Mouse (Mus musculus): ENCODE results near the gene Pkig. TPM values are rescaled to one million over a fixed set of nuclear protein-coding genes. Genes with fewer than 3 reads are reported as not detected.
"Not testable (repeated sequence)": the region's sequence is repeated elsewhere in the genome, so short reads cannot be mapped to it uniquely, and the experiment has no call there.

Gene Pkig
- total RNA-seq, 4 experiments from 2014 or later, result 67.0 to 98.4 (median 83.6) TPM

DNA sequence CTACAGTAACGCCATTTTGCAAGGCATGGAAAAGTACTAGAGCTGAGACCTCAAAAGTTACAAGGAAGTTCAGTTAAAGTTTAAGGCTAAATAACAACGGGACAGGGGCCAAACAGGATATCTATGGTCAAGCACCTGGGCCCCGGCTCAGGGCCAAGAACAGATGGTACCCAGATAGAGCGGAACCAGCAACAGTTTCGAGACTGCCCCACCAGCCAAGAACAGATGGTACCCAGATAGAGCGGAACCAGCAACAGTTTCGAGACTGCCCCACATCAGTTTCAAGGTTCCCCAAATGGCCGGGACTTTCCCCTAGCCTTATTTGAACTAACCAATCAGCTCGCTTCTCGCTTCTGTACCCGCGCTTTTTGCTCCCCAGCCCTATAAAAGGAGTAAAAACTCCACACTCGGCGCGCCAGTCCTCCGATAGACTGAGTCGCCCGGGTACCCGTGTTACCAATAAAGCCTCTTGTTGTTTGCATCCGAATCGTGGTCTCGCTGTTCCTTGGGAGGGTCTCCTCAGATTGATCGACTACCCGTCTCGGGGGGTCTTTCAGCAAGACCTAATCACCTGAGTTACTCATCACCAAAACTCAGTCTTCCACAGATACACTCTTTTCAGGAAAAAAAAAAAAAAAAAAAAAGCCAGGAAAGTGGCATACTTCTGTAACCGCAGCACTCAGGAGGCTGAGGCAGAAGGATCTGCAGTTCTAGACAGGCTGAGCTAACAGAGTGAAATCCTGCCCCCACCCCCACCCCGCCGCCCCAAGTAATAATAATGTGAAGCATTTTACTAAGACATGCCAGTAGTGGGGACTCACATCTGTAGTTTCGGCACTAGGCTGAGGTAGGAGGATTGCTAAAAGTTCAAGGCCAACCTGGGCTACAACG is 15.3 kb upstream of the Pkig start:
- DNase-seq (ENCODE audit: low spot score in 2 of 2), result no peak

- no peak for DNase-seq (ENCODE audit: low spot score in 2 of 2)
Measured at GRCm38 (mm10) chr2:163643576-163643971, 14.6 kb upstream of the Pkig start.

- no peak for DNase-seq (ENCODE audit: low spot score in 2 of 2)
Measured at GRCm38 (mm10) chr2:163644047-163644446, 14.1 kb upstream of the Pkig start.

- DNase-seq (ENCODE audit: low spot score in 2 of 2), result peak; percentile 95 to 97
Measured at GRCm38 (mm10) chr2:163644575-163645385, 13.4 kb upstream of the Pkig start, which contains the start of gene Serinc3. Gene Serinc3, minus strand, starts transcription at chr2:163645131.

GRCm38 (mm10) chr2:163645700-163646460 is 12.3 kb upstream of the Pkig start:
- no peak for DNase-seq (ENCODE audit: low spot score in 2 of 2)

- no peak for DNase-seq (ENCODE audit: low spot score in 2 of 2)
Measured at GRCm38 (mm10) chr2:163646461-163647080, 11.6 kb upstream of the Pkig start.

DNA sequence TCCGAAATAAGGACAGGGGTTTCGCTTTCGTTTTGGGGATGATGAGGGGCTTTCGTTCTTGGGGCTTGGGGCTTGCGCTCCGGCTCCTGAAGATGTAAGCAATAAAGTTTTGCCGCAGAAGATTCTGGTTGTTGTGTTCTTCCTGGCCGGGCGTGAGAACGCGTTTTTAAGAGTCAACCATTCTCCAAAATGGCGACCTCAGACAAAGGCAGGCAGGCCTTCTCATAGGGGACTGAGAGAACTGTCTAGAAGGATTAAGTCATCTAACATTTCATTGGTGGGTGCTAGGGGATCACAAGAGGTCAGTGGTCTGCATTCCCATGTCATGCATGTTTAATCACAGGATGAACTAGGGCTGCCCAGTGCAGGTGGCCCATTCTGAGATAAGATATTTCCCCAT is 2.5 kb upstream of the Pkig start:
- DNase-seq (ENCODE audit: low spot score in 2 of 2), result not testable (repeated sequence)

GRCm38 (mm10) chr2:163657486-163657885 is 700 bp upstream of the Pkig start:
- DNase-seq (ENCODE audit: low spot score in 2 of 2), result no peak

DNA sequence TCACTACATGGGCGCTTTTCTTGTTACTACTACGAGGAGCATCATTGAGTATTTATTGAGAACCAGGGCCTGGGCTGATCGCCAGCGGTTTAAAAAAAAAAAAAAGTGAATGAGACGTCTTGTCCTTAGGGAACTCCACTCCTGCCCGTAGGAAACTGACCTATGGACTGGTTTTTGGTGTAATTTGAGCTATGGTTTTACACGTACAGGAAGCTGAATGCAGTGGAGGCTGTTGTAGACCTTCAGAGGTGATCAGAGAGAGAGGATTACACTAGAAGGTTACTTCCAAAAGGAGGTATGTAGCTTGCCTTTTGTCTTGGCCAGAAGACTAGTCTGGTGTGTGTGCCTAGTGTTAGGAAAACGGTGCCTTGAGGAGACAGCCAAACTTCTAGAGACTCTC is 755 bp downstream of the Pkig start:
- DNase-seq (ENCODE audit: low spot score in 2 of 2), result no peak

GRCm38 (mm10) chr2:163659431-163659830 is 1.2 kb downstream of the Pkig start:
- no peak for DNase-seq (ENCODE audit: low spot score in 2 of 2)

- DNase-seq (ENCODE audit: low spot score in 2 of 2), result no peak
Measured at GRCm38 (mm10) chr2:163660103-163660701, 2.0 kb downstream of the Pkig start.

DNA sequence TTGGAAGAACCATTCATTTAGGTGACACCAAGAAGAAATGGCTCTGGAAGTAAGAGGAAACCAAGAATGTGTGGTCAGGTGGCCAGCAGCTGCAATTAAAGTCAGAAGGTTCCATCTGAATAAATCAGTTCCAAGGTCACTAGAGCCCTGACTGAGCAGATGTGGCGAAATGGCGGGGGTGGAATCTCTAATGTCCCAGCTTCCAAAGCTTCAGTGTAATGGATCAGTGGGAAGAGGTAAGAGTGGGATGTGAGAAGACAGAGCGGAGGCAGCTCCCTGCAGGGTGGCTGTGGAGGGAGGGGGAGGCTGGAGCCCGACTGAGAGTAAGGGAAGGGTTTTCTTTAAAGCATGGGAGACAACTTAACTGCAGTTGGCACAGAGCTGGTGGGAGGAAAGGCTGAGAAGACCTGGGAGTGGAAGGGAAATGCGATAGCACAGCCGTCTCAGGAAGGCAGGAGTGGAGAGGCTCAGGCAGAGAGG is 3.2 kb downstream of the Pkig start:
- DNase-seq (ENCODE audit: low spot score in 2 of 2), result no peak

DNA sequence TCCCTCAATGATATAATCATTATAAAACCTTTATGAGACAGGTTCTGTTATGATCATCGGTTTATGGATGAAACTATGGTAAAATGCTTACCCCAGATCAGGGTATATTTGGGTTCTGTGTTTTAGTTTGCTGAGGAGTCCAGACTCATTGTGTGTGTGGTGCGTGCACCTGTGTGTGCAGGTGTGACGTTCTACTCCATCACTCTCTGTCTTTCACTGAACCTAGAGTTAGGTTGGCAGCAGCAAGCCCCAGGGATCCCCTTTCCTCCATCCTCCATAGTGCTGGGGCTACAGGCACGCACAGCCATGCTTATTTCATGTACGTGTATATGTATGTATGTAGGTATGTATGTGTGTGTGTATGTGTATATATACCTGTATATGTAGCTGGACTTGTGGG is 3.9 kb downstream of the Pkig start:
- no peak for DNase-seq (ENCODE audit: low spot score in 2 of 2)

DNA sequence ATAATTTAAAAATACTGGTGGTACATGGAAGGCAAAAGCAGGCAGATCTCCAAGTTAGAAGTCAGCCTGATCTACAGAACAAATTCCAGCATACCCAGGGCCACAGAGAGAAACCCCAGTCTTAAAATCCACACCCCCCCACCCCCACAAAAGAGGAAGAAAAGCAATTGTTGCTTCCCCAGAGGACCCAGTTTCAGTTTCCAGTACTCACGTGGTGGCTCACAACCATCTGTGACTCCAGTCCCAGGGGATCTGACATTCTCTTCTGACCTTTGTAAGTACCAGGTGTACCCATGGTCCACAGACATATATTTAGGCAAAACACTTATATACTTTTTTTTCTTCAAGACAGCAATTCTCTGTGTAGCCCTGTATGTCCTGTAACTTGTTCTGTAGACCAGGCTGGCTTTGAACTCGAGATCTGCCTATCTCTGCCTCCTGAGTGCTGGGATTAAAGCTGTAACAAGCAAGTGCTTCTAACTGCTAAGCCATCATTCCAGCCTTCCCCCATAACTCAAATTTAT is 4.6 kb downstream of the Pkig start:
- no peak for DNase-seq (ENCODE audit: low spot score in 2 of 2)

- DNase-seq (ENCODE audit: low spot score in 2 of 2), result no peak
Measured at GRCm38 (mm10) chr2:163663930-163664329, 5.7 kb downstream of the Pkig start.

DNA sequence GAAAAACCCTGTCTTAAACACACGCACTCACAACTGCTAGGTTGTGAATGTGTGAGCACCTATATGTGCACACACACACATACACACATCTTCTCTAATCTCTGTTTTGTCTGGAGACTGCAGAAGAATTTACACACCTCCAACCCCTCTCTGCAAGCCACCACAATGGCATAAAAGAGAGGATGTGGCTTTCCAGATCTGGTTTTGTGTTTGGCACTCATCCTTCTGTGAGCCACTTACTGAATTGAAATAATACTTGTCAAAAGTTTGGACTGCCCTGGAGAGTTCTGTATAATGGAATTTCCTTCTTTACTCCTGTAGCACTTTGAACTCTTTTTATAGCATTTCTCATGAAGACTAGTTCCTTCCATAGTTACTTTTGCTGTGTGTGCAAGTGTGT is 8.9 kb downstream of the Pkig start:
- DNase-seq (ENCODE audit: low spot score in 2 of 2), result no peak

DNA sequence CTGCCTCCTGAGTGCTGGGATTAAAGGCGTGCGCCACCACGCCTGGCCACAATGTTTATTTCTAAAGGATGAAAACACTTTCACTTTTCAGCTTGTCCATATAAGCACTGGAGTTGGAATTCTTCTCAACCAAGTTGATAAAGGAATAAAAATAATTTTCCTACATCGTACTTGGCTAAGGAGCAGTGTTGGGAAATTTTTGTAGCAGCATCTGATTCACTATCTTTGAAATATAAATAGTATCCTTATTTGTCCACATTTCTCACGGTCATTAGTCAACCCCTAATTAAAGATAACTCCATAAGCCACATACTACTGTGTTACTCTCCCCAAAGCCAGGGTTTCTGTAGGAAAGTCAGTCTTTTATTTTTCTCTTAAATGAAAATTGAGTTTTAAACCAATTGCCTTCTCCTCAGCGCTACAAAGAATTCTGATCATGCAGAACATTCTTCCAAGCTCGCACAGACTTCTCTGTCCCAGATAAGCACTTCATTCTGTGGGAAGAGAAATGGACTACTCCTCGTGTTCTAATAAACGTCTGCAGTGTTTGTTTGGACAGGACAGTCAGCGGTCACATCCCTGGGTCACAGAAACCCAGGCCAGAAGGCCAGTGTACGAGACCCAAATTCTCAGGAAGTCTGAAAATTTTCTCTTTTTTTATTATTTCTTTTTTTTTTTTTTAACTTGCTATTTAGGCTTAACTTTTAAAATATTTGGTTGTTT is 12.8 kb downstream of the Pkig start:
- no peak for DNase-seq (ENCODE audit: low spot score in 2 of 2)

- DNase-seq (ENCODE audit: low spot score in 2 of 2), result no peak
Measured at GRCm38 (mm10) chr2:163674397-163674796, 16.2 kb downstream of the Pkig start.

- DNase-seq (ENCODE audit: low spot score in 2 of 2), result peak; percentile 24 to 50
Measured at GRCm38 (mm10) chr2:163675144-163675619, 17.0 kb downstream of the Pkig start.

All from layer of hippocampus, adult 8-10 months (tissue).